Mouse (Mus musculus) small intestine, adult 2 months (tissue): ENCODE measurements around the gene Stat3. TPM values are rescaled to one million over a fixed set of nuclear protein-coding genes. Genes with fewer than 3 reads are reported as not detected.

ENCODE experiments used
- H3K27ac ChIP-seq: fragments of 200-500 bp; 2 replicates; pipeline ENCODE4 v1.5.1; 2012; ENCODE audit warnings: low read depth, low read length, control low read depth, inconsistent platforms; ENCODE audit not compliant: insufficient read depth
- H3K27me3 ChIP-seq: fragments of 200-500 bp; 2 replicates; pipeline ENCODE4 v1.6.1; 2012; ENCODE audit warnings: mild to moderate bottlenecking, moderate library complexity, low read length, inconsistent platforms; ENCODE audit not compliant: control insufficient read depth, insufficient read depth
- H3K36me3 ChIP-seq: fragments of 200-500 bp; 2 replicates; pipeline ENCODE4 v1.6.1; 2012; ENCODE audit warnings: mild to moderate bottlenecking, low read length, control low read depth, inconsistent platforms; ENCODE audit not compliant: control insufficient read depth, insufficient read depth
- H3K4me1 ChIP-seq: fragments of 200-500 bp; 2 replicates; pipeline ENCODE4 v1.6.1; 2012; ENCODE audit warnings: low read length, inconsistent platforms, mixed read lengths; ENCODE audit not compliant: control insufficient read depth, insufficient read depth, insufficient read length
- H3K4me3 ChIP-seq: fragments of 200-500 bp; 2 replicates; pipeline ENCODE4 v1.5.1; 2012; ENCODE audit warnings: low read depth, mild to moderate bottlenecking, control low read depth, inconsistent platforms, low read length, moderate library complexity
- CTCF ChIP-seq: fragments of 200-500 bp; IDR thresholded peaks from 2 replicates; pipeline ENCODE4 v1.5.1; 2012; ENCODE audit warnings: low read depth, mild to moderate bottlenecking, control low read depth, inconsistent platforms, low read length, moderate library complexity, mixed read lengths; ENCODE audit not compliant: insufficient replicate concordance, insufficient read length; ENCODE audit errors: extremely low read depth
- POLR2A ChIP-seq: fragments of 200-500 bp; IDR thresholded peaks from 2 replicates; pipeline ENCODE4 v1.6.1; 2012; ENCODE audit warnings: low read depth, mild to moderate bottlenecking, control low read depth, inconsistent platforms, low read length, moderate library complexity
- WGBS: fragments of 180-500 bp; shearing (Covaris S2); methylation state at CpG from one replicate; pipeline ENCODE4 v1.1.7; 2018; 5-methylcytosine and 5-hydroxymethylcytosine counted together
- polyA plus RNA-seq: library from polyadenylated mRNA; depleted of rRNA; stranded (reverse); fragments of >200 nt; gene quantifications from 2 replicates; pipeline ENCODE4 v1.2.3, GENCODE M21; 2012

Stat3 gene
- polyA plus RNA-seq, 1 experiment = 106 TPM

- H3K4me3 ChIP-seq = no peak overlapping the region
- TF ChIP-seq CTCF (no peak), POLR2A (no peak)
- WGBS = 78% methylated on average over 7 of the region's 7 CpGs
- no peaks in the 10 kb centered on the region for H3K36me3 ChIP-seq
- no peak overlapping the region for H3K27ac ChIP-seq
- peaks cover under 1% of the 10 kb centered on the region; the same call in 1 of the 2 replicates for H3K4me1 ChIP-seq
- peaks cover 8% of the 10 kb centered on the region; the same call in 1 of the 2 replicates for H3K27me3 ChIP-seq
These were observed 24.8 kb upstream of the Stat3 start for GRCm38 (mm10) chr11:100964180-100964579.

- WGBS = 64% methylated on average over 9 of the region's 9 CpGs
- Histone ChIP-seq H3K4me1 (peaks cover 6% of the 10 kb centered on the region), H3K27me3 (peaks cover 11% of the 10 kb centered on the region), H3K36me3 (no peaks in the 10 kb centered on the region), H3K27ac (no peak overlapping the region), H3K4me3 (no peak overlapping the region)
- TF ChIP-seq CTCF = no peak
- no peak for TF ChIP-seq POLR2A
These were observed 24.3 kb upstream of the Stat3 start for GRCm38 (mm10) chr11:100963647-100964046.

- peaks cover 9% of the 10 kb centered on the region for H3K4me1 ChIP-seq
- H3K36me3 ChIP-seq = no peaks in the 10 kb centered on the region; the same call in 1 of the 2 replicates
- TF ChIP-seq POLR2A (no peak), CTCF (no peak)
- H3K27me3 ChIP-seq = peaks cover 11% of the 10 kb centered on the region
- no peak overlapping the region for H3K4me3 ChIP-seq
- peak overlapping the region; percentile 44 for H3K27ac ChIP-seq
- WGBS = 60% methylated on average over 9 of the region's 9 CpGs
These were observed 23.1 kb upstream of the Stat3 start for GRCm38 (mm10) chr11:100962371-100962911.

GRCm38 (mm10) chr11:100960540-100960939, 21.2 kb upstream of the Stat3 start:
- 19% methylated on average over 6 of the region's 6 CpGs for WGBS
- Histone ChIP-seq H3K27me3 (peaks cover 11% of the 10 kb centered on the region), H3K4me3 (no peak overlapping the region), H3K4me1 (peaks cover 9% of the 10 kb centered on the region), H3K27ac (no peak overlapping the region), H3K36me3 (no peaks in the 10 kb centered on the region; the same call in 1 of the 2 replicates)
- TF ChIP-seq CTCF = no peak

GRCm38 (mm10) chr11:100959826-100960225, 20.5 kb upstream of the Stat3 start:
- H3K27ac ChIP-seq = peak overlapping the region; percentile 60

GRCm38 (mm10) chr11:100959464-100959810, 20.1 kb upstream of the Stat3 start:
- TF ChIP-seq CTCF (peak; percentile 62; the same call in 1 of the 2 replicates), POLR2A (no peak)
- Histone ChIP-seq H3K27ac (no peak overlapping the region), H3K27me3 (peaks cover 11% of the 10 kb centered on the region), H3K4me1 (peaks cover 9% of the 10 kb centered on the region), H3K36me3 (no peaks in the 10 kb centered on the region; the same call in 1 of the 2 replicates), H3K4me3 (0 out of 2 replicates have a peak overlapping the region, but pooled peaks have one; percentile 43)
- 4% methylated on average over 14 of the region's 14 CpGs for WGBS

More at GRCm38 (mm10) chr11:100959826-100960225, 20.5 kb upstream of the Stat3 start:
- no peaks in the 10 kb centered on the region; the same call in 1 of the 2 replicates for H3K36me3 ChIP-seq
- peaks cover 9% of the 10 kb centered on the region for H3K4me1 ChIP-seq
- 32% methylated on average over 3 of the region's 3 CpGs for WGBS
- no peak overlapping the region for H3K4me3 ChIP-seq
- H3K27me3 ChIP-seq = peaks cover 11% of the 10 kb centered on the region
- no peak for TF ChIP-seq POLR2A
- no peak for TF ChIP-seq CTCF

GRCm38 (mm10) chr11:100958613-100959463, 19.5 kb upstream of the Stat3 start:
- no peak for TF ChIP-seq CTCF
- no peak for TF ChIP-seq POLR2A
- H3K4me3 ChIP-seq = peak overlapping the region; percentile 43

More at GRCm38 (mm10) chr11:100958613-100959463, 19.5 kb upstream of the Stat3 start:
- 30% methylated on average over 76 of the region's 76 CpGs for WGBS
- Histone ChIP-seq H3K36me3 (no peaks in the 10 kb centered on the region; the same call in 1 of the 2 replicates), H3K27ac (no peak overlapping the region), H3K4me1 (peaks cover 9% of the 10 kb centered on the region), H3K27me3 (peaks cover 11% of the 10 kb centered on the region)
